Mouse (Mus musculus) liver, embryonic 14.5 days (tissue): ENCODE measurements around the gene Rasgrf1. TPM values are rescaled to one million over a fixed set of nuclear protein-coding genes. Genes with fewer than 3 reads are reported as not detected.

Source experiments
- ATAC-seq: fragments of 200-750 bp; cut with Nextera tagmentation; 2 replicates; pipeline ENCODE4 v1.8.0; 2017; ENCODE audit warnings: moderate number of reproducible peaks, mild to moderate bottlenecking, moderate library complexity; ENCODE audit not compliant: insufficient read depth
- DNase-seq, 3 experiments: peaks; one replicate each; pipeline ENCODE4 v3.0.0-alpha.2; 2012 to 2013; ENCODE audit warnings: low read depth in 3 of 3, low spot score in 3 of 3
- H3K27ac ChIP-seq: fragments of 300-500 bp; sonication (generic); 2 replicates; pipeline ENCODE4 v1.5.1; 2014; ENCODE audit warnings: moderate library complexity, mild to moderate bottlenecking, control low read depth, inconsistent platforms
- H3K27me3 ChIP-seq: fragments of 300-500 bp; sonication (generic); 2 replicates; pipeline ENCODE4 v1.6.1; 2014; ENCODE audit warnings: mild to moderate bottlenecking, low read length, moderate library complexity; ENCODE audit not compliant: control insufficient read depth, insufficient read depth
- H3K36me3 ChIP-seq: fragments of 300-500 bp; sonication (generic); replicated peaks from 2 replicates; pipeline ENCODE4 v1.6.1; 2014; ENCODE audit warnings: low read depth; ENCODE audit not compliant: control insufficient read depth, insufficient read depth
- H3K4me1 ChIP-seq, 2 experiments: fragments of 200-500 bp in 1 of 2; fragments of 300-500 bp in 1 of 2; sonication (generic) in 1 of 2; replicated peaks; 2 replicates each; pipeline ENCODE4 v1.6.1; 2012 to 2014; ENCODE audit warnings: antibody characterized with exemption in 1 of 2, inconsistent platforms in 1 of 2, low read length in 1 of 2; ENCODE audit not compliant: control insufficient read depth in 2 of 2, insufficient read depth in 2 of 2
- H3K4me2 ChIP-seq: fragments of 300-500 bp; sonication (generic); 2 replicates; pipeline ENCODE4 v1.6.1; 2014; ENCODE audit warnings: low read depth, mild to moderate bottlenecking, control low read depth, moderate library complexity
- H3K4me3 ChIP-seq, 2 experiments: fragments of 200-500 bp in 1 of 2; fragments of 300-500 bp in 1 of 2; sonication (generic) in 1 of 2; 2 replicates each; pipeline ENCODE4 v1.5.1; 2012 to 2014; ENCODE audit warnings: low read depth in 2 of 2, low read length in 2 of 2, mild to moderate bottlenecking in 2 of 2, control low read depth in 1 of 2, inconsistent platforms in 1 of 2, moderate library complexity in 1 of 2; ENCODE audit not compliant: insufficient read depth in 1 of 2
- H3K9ac ChIP-seq: fragments of 300-500 bp; sonication (generic); replicated peaks from 2 replicates; pipeline ENCODE4 v1.6.1; 2014; ENCODE audit warnings: mild to moderate bottlenecking, control low read depth, moderate library complexity
- H3K9me3 ChIP-seq: fragments of 300-500 bp; sonication (generic); 2 replicates; pipeline ENCODE4 v1.6.1; 2016; ENCODE audit warnings: low read length, mixed read lengths; ENCODE audit not compliant: control insufficient read depth
- CTCF ChIP-seq: IDR thresholded peaks from 2 replicates; pipeline ENCODE4 v1.5.1; 2016; ENCODE audit warnings: antibody characterized with exemption, low read depth, control low read depth
- EP300 ChIP-seq: IDR thresholded peaks from 2 replicates; pipeline ENCODE4 v1.6.1; 2016; ENCODE audit warnings: antibody characterized with exemption, low read depth
- WGBS: fragments of 180-500 bp; shearing (Covaris S2); extraction: QIAGEN DNeasy Blood & Tissue Kit; methylation state at CpG from one replicate; pipeline ENCODE4 v1.1.7; 2014; ENCODE audit not compliant: insufficient replicate concordance; 5-methylcytosine and 5-hydroxymethylcytosine counted together
- polyA plus RNA-seq, 2 experiments: library from polyadenylated mRNA; depleted of rRNA in 1 of 2; stranded (reverse) in 1 of 2; unstranded in 1 of 2; fragments of >200 nt; fragmentation: Nextera tagmentation in 1 of 2; extraction: Ambion mirVana in 1 of 2; gene quantifications; 2 replicates each; pipeline versions ENCODE4 v1.2.1 to v1.2.3; 2012 to 2014

Gene Rasgrf1
- polyA plus RNA-seq, 2 experiments = 0.01 TPM; not detected in 1

DNA sequence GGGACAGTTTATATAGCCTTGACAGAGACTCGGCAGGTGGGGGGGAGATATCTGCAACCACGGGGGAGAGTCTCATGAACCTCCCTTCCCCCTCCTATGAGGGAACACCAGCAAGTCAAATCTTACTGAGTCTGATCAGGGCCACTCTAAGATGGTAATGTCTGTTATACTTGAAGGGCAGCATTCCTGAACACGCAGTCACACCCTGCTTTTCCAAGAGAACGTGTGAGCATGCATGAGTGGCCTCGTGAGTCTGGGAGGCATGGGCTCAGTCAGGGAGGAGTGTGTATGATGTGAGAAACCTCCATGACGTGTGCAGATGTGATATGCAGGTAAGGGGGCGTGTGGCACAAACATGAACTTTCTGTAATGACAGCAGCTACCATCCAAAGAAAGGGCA lies 159.8 kb downstream of the Rasgrf1 start:
- Histone ChIP-seq H3K27ac (no peak overlapping the region), H3K4me1 (no peaks in the 10 kb centered on the region), H3K36me3 (no peaks in the 10 kb centered on the region), H3K9me3 (no peaks in the 10 kb centered on the region), H3K4me2 (no peak overlapping the region), H3K4me3 (no peak overlapping the region), H3K27me3 (no peaks in the 10 kb centered on the region), H3K9ac (no peak overlapping the region)
- no peak for ATAC-seq
- WGBS = 51% methylated on average over 7 of the region's 7 CpGs
- no peak for DNase-seq
- TF ChIP-seq CTCF = no peak
- TF ChIP-seq EP300 = no peak

DNA sequence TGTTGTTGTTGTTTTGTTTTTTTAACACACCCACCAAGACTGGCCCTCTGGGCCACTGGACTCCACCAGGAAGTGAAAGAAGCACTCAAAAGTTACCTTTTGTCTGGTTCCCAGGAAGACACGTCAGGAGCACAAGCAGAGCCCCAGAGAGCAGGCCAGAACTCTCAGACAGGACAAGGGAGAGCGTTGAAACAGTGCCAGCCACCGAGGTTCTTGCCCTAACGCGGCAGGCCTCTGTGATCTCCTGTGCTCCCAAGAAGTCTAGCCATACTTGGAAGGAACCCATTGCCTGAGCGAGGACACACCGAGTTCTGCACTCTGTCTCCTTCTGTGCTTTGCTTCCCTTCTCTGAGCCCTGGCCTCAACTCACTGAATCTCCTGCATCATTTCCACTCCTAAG lies 160.5 kb downstream of the Rasgrf1 start:
- H3K9me3 ChIP-seq = no peaks in the 10 kb centered on the region
- no peak for ATAC-seq
- no peak overlapping the region for H3K4me2 ChIP-seq
- H3K36me3 ChIP-seq = no peaks in the 10 kb centered on the region
- TF ChIP-seq CTCF (no peak), EP300 (no peak)
- no peak overlapping the region for H3K9ac ChIP-seq
- H3K27me3 ChIP-seq = no peaks in the 10 kb centered on the region
- H3K27ac ChIP-seq = no peak overlapping the region
- DNase-seq = no peak
- H3K4me1 ChIP-seq = no peaks in the 10 kb centered on the region
- 59% methylated on average over 7 of the region's 7 CpGs for WGBS
- no peak overlapping the region for H3K4me3 ChIP-seq

DNA sequence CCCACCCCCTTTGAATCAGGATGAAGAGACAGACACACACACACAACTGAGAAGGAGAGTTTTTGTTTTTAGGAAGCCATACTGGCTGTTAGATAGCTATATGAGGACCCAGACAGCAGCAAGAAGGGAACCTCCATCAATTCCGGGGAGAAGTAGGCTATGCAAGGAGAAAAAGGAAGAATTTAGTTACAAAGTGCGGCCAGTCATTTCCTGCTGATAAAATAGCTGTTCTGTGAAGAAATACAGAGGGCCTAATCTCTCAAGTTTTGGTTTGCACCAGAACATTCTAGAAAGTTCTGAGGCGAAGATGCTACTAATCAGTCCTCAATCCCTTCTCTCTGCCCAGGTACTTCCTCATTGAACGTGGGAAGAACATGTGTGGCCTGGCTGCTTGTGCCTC lies 165.6 kb downstream of the Rasgrf1 start:
- Histone ChIP-seq H3K4me2 (no peak overlapping the region), H3K4me3 (no peak overlapping the region), H3K36me3 (no peaks in the 10 kb centered on the region), H3K4me1 (no peaks in the 10 kb centered on the region), H3K27me3 (no peaks in the 10 kb centered on the region), H3K27ac (no peak overlapping the region), H3K9ac (no peak overlapping the region), H3K9me3 (no peaks in the 10 kb centered on the region)
- ATAC-seq (no peak), DNase-seq (no peak)
- WGBS = 17% methylated on average over 4 of the region's 4 CpGs
- TF ChIP-seq CTCF (no peak), EP300 (no peak)

- ATAC-seq (no peak), DNase-seq (no peak)
- TF ChIP-seq EP300 = no peak
- Histone ChIP-seq H3K27me3 (no peaks in the 10 kb centered on the region), H3K4me3 (no peak overlapping the region), H3K36me3 (no peaks in the 10 kb centered on the region), H3K4me1 (no peaks in the 10 kb centered on the region), H3K9me3 (no peaks in the 10 kb centered on the region), H3K4me2 (no peak overlapping the region), H3K27ac (no peak overlapping the region), H3K9ac (no peak overlapping the region)
- WGBS = 61% methylated on average over 5 of the region's 5 CpGs
Measured at GRCm38 (mm10) chr9:90076131-90076530, 166.4 kb downstream of the Rasgrf1 start.

Other genes starting within 250 kb of the Rasgrf1 start
- gene Tmed3, start 204.8 kb upstream of the Rasgrf1 start, polyA plus RNA-seq (2012; rRNA removed) = 20.7 and 21.5 TPM in 2 replicates
- gene Tmed3, start 204.8 kb upstream of the Rasgrf1 start, polyA plus RNA-seq (2014; fragmentation: Nextera tagmentation; extraction: Ambion mirVana) = 39.1 and 39.4 TPM in 2 replicates
- gene Ankrd34c, start 171.4 kb upstream of the Rasgrf1 start, polyA plus RNA-seq (2012; rRNA removed) = not detected in 2 replicates
- not detected in 2 replicates for gene Ankrd34c, start 171.4 kb upstream of the Rasgrf1 start, polyA plus RNA-seq (2014; fragmentation: Nextera tagmentation; extraction: Ambion mirVana)
- 31.0 and 34.7 TPM in 2 replicates for gene Ctsh, start 144.2 kb downstream of the Rasgrf1 start, polyA plus RNA-seq (2012; rRNA removed)
- gene Ctsh, start 144.2 kb downstream of the Rasgrf1 start, polyA plus RNA-seq (2014; fragmentation: Nextera tagmentation; extraction: Ambion mirVana) = 87.0 and 87.6 TPM in 2 replicates
- 91.7 and 128 TPM in 2 replicates for gene Morf4l1, start 204.9 kb downstream of the Rasgrf1 start, polyA plus RNA-seq (2012; rRNA removed)
- 96.7 and 104 TPM in 2 replicates for gene Morf4l1, start 204.9 kb downstream of the Rasgrf1 start, polyA plus RNA-seq (2014; fragmentation: Nextera tagmentation; extraction: Ambion mirVana)